Mouse (Mus musculus) thymus, adult 18-20 months (tissue): ENCODE measurements at regions not wholly inside any gene's neighbourhood (a gene's known extent, or its start where the extent isn't known, plus 50 kb on each side); places are given as distances from the start of the nearest gene placed in this dataset.

ENCODE experiments used
- DNase-seq, 2 experiments: peaks; one replicate each; pipeline ENCODE4 v3.0.0; 2022; ENCODE audit warnings: mixed read lengths in 2 of 2

- DNase-seq: no peak
Observed at GRCm38 (mm10) chr13:110584765-110585164, 189.9 kb downstream of the Plk2 start.

- no peak for DNase-seq
Observed at GRCm38 (mm10) chr13:110594630-110595029, 199.8 kb downstream of the Plk2 start.

GRCm38 (mm10) chr13:110599666-110600065 lies 204.8 kb downstream of the Plk2 start:
- no peak for DNase-seq

- DNase-seq: no peak
Observed at GRCm38 (mm10) chr13:110600377-110600776, 205.5 kb downstream of the Plk2 start.

- DNase-seq: no peak
Observed at GRCm38 (mm10) chr13:110601352-110601751, 206.5 kb downstream of the Plk2 start.

- DNase-seq: no peak
Observed at GRCm38 (mm10) chr13:110601840-110602239, 207.0 kb downstream of the Plk2 start.

GRCm38 (mm10) chr13:110602894-110603293 lies 208.0 kb downstream of the Plk2 start:
- no peak for DNase-seq

- no peak for DNase-seq
Observed at GRCm38 (mm10) chr13:110619010-110619409, 224.2 kb downstream of the Plk2 start.

GRCm38 (mm10) chr13:110627136-110627535 lies 232.3 kb downstream of the Plk2 start:
- no peak for DNase-seq

- DNase-seq: no peak
Observed at GRCm38 (mm10) chr13:110627732-110628131, 232.9 kb downstream of the Plk2 start.

- no peak for DNase-seq
Observed at GRCm38 (mm10) chr13:110628201-110628600, 233.4 kb downstream of the Plk2 start.

- DNase-seq: no peak
Observed at GRCm38 (mm10) chr13:110633261-110633781, 238.5 kb downstream of the Plk2 start.

GRCm38 (mm10) chr13:110633899-110634298 lies 239.1 kb downstream of the Plk2 start:
- no peak for DNase-seq

- no peak for DNase-seq
Observed at GRCm38 (mm10) chr13:110642792-110643191, 247.9 kb downstream of the Plk2 start.

- no peak for DNase-seq
Observed at GRCm38 (mm10) chr13:110643198-110643896, 248.5 kb downstream of the Plk2 start.

- DNase-seq: no peak
Observed at GRCm38 (mm10) chr13:110643897-110644213, 249.0 kb downstream of the Plk2 start.

- DNase-seq: no peak
Observed at GRCm38 (mm10) chr13:110649378-110649777, 254.5 kb downstream of the Plk2 start.

- no peak for DNase-seq
Observed at GRCm38 (mm10) chr13:110649870-110650497, 255.1 kb downstream of the Plk2 start.

- DNase-seq: no peak
Observed at GRCm38 (mm10) chr13:110652201-110652600, 257.4 kb downstream of the Plk2 start.

GRCm38 (mm10) chr13:110665073-110665800 lies 270.4 kb downstream of the Plk2 start:
- DNase-seq: no peak

GRCm38 (mm10) chr13:110667276-110667956 lies 272.6 kb downstream of the Plk2 start:
- DNase-seq: no peak

GRCm38 (mm10) chr13:110673536-110673935 lies 278.7 kb downstream of the Plk2 start:
- no peak for DNase-seq
